Mouse (Mus musculus): ENCODE results near the gene Gabpb2.

Gabpb2 gene

GRCm38 (mm10) chr3:95217255-95218134, at the start of gene Gabpb2:
Gabpb2 (minus strand) TSS chr3:95217916.
- DNase-seq (ENCODE audit: low read depth, low spot score), result peak; percentile 94

DNA sequence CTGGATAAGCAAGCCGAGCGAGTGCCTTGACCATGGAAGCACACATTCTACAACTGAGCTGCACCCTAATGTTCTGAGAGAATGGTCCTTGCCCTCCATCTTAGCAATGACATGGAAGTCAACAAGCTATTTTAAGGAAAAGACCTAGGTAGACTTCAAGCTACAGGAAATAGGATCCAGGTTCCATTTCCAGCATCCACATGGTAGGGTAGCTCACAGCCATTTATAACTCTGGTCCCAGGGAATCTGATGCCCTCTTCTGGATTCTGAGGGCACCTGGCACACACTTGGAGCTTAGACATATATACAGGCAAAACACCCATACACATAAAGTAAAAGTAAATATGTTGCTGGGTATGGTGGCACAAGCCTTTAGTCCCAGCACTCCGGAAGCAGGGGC, 48.3 kb upstream of the Gabpb2 start:
- DNase-seq (ENCODE audit: low read depth, low spot score), result no peak

DNA sequence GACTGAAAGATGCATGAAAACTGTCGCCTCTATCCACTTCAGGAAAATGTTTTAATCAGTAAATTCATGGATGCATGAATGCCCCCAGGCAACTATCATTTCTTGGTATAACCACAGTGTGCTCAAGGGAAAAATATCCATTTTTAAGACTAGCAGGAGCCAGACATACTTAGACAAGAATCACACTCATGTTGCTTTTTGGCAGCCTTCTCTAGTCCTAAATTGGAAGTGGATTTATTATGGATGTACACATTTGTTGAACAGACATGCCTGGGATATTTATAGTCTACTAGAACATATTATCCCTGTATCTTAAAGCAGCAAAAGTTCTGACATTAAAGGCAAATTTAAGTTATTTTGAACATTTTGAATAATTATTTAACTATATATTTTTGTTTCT, 47.0 kb upstream of the Gabpb2 start:
- DNase-seq (ENCODE audit: low read depth, low spot score), result no peak

GRCm38 (mm10) chr3:95263089-95263739, 45.5 kb upstream of the Gabpb2 start:
- DNase-seq (ENCODE audit: low read depth, low spot score), result peak; percentile 85

DNA sequence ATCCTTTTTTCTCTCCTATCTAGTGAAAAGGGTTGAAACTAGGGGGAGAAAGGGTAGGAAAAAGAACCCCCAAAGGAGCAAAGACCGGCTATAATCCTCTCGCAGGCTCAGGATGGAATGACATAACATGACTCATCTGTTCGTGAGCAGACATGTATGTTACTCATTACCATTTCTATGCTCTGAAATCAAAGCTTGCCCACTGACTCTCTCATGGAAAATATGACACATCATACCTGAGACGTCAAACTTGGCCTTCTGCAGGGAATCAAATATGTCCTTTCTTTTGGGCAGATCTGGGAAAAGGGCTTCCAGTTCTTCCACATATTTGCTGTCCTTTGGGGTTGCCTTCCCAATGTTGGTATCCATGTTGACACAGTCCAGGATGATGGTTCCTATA, 44.3 kb upstream of the Gabpb2 start:
- no peak for DNase-seq (ENCODE audit: low read depth, low spot score)

DNA sequence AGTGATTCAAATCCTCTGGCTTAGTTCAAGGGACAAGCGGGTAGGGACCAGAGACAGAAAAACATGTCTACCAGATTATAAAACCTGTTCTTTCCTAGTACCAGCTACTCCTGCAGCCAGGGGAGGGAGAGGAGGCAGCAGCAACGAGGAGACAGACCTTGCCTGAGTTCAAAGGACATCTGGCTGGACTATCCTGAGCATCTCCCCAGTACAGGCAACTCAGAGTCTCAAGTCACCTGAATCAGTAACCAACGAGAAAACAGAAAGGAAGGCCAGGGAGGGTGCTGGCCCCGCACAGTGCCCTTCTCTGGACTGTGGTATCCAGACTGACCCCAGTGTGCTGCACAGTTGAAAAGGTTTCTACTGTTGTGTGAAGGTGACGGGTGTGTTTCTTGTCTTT, 39.2 kb upstream of the Gabpb2 start:
- DNase-seq (ENCODE audit: low read depth, low spot score), result no peak

DNA sequence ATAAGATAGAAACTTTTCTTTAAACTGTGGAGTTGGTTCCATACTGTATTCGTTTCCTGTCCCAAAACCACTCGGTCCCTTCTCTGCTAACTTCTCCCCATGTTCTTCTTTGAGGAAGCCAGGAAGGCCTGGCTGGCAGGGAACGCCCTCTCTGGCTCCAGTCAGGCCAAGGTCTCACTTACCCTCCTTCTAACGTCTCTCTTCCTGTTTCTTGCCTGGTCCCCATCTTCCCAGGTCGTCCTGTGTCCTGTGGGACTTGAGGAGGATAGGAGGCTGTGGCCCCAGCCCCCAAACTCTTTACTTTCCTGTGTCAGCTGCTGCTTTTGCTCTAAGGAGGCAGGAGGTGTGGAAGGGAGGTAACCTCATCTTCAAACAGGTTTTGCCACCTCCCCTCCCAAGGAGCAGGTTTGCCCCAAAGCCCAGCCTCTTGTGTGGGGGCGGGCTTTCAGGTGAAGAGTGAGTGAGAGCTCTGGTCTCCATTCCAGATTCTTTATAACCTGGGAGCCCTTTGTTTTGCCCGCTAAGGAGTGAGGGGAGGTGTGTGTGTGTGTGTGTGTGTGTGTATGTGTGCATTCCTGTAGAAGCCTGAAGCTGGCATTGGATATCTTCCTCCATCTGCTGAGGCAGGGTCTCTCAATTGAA, 33.2 kb upstream of the Gabpb2 start, which contains the start of gene Bnipl:
Gene Bnipl (minus strand): TSS at position 411 of the 642 bp plus-strand sequence.
- no peak for DNase-seq (ENCODE audit: low read depth, low spot score)

DNA sequence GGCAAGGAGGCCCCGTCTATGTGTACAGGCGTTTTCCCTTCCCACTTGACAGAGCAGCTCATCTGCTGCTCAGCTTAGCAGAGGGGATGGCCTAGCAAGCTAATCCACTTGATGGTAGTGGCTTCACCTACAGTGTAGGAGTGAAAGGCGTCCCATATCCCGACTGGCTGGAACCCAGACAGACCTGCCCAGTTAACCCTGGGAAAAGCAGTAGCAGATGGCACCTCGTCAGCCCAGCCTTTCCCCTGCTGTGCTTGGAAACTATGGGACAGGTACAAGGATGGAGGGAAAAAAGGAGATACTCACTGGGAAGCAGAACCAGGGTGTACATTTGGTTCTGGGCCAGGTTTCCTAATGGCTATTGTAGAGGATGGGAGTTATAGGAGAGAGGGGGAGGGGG, 32.6 kb upstream of the Gabpb2 start:
- DNase-seq (ENCODE audit: low read depth, low spot score), result no peak

GRCm38 (mm10) chr3:95247660-95248336, 30.1 kb upstream of the Gabpb2 start:
- no peak for DNase-seq (ENCODE audit: low read depth, low spot score)

DNA sequence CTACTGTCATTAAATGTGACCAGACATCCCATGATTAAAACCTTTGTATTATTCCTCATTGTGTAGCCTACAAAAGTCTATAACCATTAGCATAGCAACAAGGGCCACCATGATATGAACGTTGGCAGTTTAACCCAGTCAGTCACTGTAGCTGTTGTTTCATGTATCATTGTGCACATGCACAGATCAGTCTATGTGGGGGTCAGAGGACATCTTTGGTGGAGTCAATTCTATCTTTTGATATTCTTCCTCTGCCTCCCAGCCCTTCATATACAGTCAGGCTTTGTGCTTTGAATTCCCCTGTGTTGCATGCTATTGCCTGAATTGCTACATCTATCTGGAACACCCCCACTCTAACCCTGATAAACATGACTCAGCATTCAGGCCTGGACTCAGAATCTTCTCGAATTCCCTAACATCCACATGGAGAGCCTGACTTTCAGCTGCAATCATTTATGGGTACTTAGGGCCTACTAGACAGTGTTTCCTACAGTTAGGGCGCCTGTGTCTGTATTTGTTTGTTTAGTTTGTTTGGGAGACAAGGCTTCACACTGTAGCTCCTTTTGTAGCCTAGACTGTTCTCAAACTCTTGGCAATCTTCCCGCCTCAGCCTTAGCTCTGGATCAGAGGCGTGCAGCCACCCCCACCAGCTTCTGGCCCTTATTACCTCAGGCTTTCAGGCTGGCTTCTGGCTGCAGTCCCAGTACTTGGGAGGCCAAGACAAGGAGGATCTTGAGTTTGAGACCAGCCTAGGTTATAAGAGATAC, 28.9 kb upstream of the Gabpb2 start:
- no peak for DNase-seq (ENCODE audit: low read depth, low spot score)

GRCm38 (mm10) chr3:95243086-95243485, 25.4 kb upstream of the Gabpb2 start:
- DNase-seq (ENCODE audit: low read depth, low spot score), result no peak

- no peak for DNase-seq (ENCODE audit: low read depth, low spot score)
Measured at GRCm38 (mm10) chr3:95241498-95241897, 23.8 kb upstream of the Gabpb2 start, which contains the start of gene Gm128. Gm128 (minus strand) TSS chr3:95241598.

DNA sequence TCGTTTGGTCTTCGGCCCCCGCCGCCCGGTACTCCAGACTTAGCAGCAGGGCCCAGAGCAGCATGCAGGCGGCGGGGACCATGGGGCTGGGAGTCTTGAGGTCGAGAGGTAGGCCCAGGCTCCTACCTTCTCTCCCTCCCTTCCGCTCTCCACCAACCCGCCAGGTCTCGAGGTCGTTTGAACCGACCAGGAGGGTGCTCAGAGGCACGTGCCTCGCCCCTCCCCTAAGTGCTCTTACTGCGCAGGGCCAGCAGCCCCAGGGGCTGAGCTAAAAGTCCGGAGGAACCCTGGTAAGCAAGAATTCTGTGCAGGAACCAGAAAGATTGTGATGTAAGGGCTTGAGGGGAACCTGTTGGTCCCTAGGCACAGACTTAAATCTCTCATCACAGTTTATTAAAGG, 23.2 kb upstream of the Gabpb2 start:
- no peak for DNase-seq (ENCODE audit: low read depth, low spot score)

GRCm38 (mm10) chr3:95239971-95240370, 22.3 kb upstream of the Gabpb2 start:
- no peak for DNase-seq (ENCODE audit: low read depth, low spot score)

DNA sequence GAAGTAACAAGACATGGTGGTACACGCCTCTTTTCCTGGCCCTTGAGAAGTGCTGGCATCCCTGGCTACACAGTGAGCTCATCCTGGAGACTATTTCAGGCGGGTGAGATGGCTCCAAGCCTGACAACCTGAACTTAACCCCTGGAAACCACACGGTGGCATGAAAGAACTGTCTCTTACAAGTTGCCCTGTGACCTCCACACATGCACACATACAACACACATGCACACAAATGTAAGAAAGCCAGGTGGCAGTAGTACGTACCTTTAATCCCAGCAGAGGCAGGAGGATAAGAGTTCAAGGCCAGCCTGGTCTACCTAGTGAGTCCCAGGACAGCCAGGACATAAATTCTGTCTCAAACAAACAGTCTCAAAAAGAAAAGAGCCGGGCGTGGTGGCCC, 21.3 kb upstream of the Gabpb2 start:
- DNase-seq (ENCODE audit: low read depth, low spot score), result peak; percentile 40

- no peak for DNase-seq (ENCODE audit: low read depth, low spot score)
Measured at GRCm38 (mm10) chr3:95237541-95238099, 19.9 kb upstream of the Gabpb2 start.

DNA sequence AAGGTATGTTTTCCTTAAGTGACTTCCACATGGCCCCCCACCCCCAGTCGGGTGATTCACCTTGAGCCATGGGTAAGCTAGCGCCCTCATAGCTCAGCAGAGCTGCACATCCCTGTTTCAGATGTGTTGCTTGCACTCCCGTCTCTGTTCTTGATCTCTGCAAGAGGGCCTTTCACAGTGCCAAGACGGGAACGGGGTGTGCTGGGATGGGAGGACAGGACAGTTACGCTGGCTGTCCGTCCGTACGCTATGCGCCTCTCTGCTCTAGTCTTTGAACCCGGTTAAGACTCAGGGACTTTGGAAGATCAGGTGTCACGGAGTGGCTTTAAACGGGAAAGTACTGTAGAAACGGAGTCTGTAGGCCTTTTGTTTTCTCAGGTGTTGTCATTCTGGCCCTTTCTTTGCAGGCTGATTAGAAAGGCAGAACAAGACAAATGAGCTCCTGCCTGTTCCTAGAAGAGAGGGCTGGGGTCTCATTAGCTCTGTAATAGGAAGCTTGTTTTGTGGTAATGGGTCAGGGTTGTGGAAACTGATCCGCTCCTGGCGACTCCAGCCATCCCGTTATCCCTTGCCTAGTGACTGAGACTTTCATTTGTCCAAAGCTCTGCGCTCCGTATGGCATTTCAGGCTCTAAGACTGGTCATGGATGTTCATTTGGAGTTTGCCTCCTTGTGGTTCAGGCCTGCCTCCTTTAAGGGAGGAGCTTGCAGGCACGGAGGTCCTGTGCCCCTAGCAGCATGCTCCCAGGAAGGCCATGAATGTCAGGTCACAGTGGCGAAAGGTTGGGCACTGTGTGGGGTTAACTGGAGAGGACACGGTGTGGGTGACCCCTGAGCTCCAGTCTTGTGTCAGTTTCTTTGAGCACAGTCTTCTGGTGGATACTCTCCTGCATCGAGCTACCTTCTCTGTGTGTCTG, 17.9 kb upstream of the Gabpb2 start:
- no peak for DNase-seq (ENCODE audit: low read depth, low spot score)

DNA sequence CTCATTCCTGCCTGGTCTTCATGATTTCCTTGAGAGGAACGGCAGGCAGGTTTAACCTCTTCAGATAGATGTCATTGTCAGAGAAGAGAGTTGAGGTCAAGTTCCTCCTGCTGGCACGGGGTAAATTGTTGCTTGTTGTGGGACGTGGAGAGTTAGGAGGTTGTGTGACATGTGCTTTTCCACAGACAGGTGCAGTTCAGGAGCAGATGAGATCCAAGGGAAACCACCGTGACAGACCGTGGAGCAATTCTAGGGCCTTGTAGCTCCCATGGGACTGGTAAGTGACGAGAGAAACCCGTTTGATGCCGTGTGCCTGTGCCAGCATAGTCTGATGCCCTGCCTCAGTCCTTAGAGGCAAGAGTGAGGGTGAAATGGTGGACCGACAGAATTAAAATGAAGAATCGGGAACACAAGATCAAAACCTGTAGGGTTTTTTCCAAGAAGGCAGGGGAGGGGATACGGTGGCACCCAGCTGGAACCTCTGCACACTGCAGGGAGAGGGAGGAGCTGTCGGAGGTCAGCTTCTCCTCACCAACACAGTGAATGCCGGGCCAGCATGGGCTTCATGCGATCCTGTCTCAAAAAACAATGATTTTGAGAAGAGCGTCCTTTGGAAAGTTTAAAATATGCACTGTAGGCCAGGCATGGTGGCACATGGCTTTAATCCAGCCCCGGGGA, 15.7 kb upstream of the Gabpb2 start:
- no peak for DNase-seq (ENCODE audit: low read depth, low spot score)

- no peak for DNase-seq (ENCODE audit: low read depth, low spot score)
Measured at GRCm38 (mm10) chr3:95232771-95233170, 15.1 kb upstream of the Gabpb2 start.

Data from CD4-positive, CD25-positive, alpha-beta regulatory T cell, adult 2 months (primary cell).